In genomic region chr11:76260208-76261050, GRCm38 (mm10) we compare ENCODE assay signal across 13 mouse cellular contexts. TPM values are rescaled to one million over a fixed set of nuclear protein-coding genes. Genes with fewer than 3 reads are reported as not detected.
DNase-seq lines count a peak whose midpoint lies in the region; ATAC-seq lines count a peak whose summit lies in the region.
"Had no signal": no experiment of that assay in that cellular context is flagged by ENCODE, and none has a peak within 500 bp of the region (broad histone marks: within the 10 kb centered on the region; RNA-seq: fewer than 3 reads in every experiment).

No protein-coding gene starts in this region.

- no peak overlapping the region for H3K4me3 ChIP-seq in forebrain, embryonic 10.5 days
- no peak overlapping the region for H3K4me3 ChIP-seq in forebrain, embryonic 16.5 days (replicated peaks; ENCODE audit: low read length)
- H3K4me3 ChIP-seq in embryonic facial prominence, embryonic 11.5 days (ENCODE audit: low read depth, low read length): no peak overlapping the region
- no peak overlapping the region for H3K4me3 ChIP-seq in hindbrain, embryonic 12.5 days
- H3K4me3 ChIP-seq: kidney, embryonic 15.5 days had no signal

- H3K9me3 ChIP-seq in forebrain, embryonic 10.5 days: no peaks in the 10 kb centered on the region
- H3K9me3 ChIP-seq in forebrain, embryonic 16.5 days (ENCODE audit: control insufficient read depth, low read length): no peaks in the 10 kb centered on the region
- no peaks in the 10 kb centered on the region for H3K9me3 ChIP-seq in embryonic facial prominence, embryonic 11.5 days (replicated peaks; ENCODE audit: control insufficient read depth, low read length)
- no peaks in the 10 kb centered on the region for H3K9me3 ChIP-seq in hindbrain, embryonic 12.5 days (replicated peaks)
- H3K9me3 ChIP-seq: kidney, embryonic 15.5 days had no signal

- no peak overlapping the region for H3K4me2 ChIP-seq in forebrain, embryonic 16.5 days (ENCODE audit: low read length)
- no peak overlapping the region for H3K4me2 ChIP-seq in embryonic facial prominence, embryonic 11.5 days (ENCODE audit: low read depth, low read length)
- no peak overlapping the region for H3K4me2 ChIP-seq in hindbrain, embryonic 12.5 days (replicated peaks)
- H3K4me2 ChIP-seq: kidney, embryonic 15.5 days had no signal

- H3K4me1 ChIP-seq in forebrain, embryonic 10.5 days: peaks cover 88% of the 10 kb centered on the region
- peaks cover 24% of the 10 kb centered on the region for H3K4me1 ChIP-seq in forebrain, embryonic 16.5 days (replicated peaks; ENCODE audit: control insufficient read depth, insufficient read depth, low read length)
- peaks cover 18% of the 10 kb centered on the region for H3K4me1 ChIP-seq in embryonic facial prominence, embryonic 11.5 days (ENCODE audit: control insufficient read depth, insufficient read depth, low read length)
- H3K4me1 ChIP-seq in hindbrain, embryonic 12.5 days: peaks cover 52% of the 10 kb centered on the region

- WGBS in forebrain, embryonic 10.5 days: 43% methylated on average over 10 of the region's 10 CpGs
- 35% methylated on average over 10 of the region's 10 CpGs for WGBS in forebrain, embryonic 16.5 days
- 61% methylated on average over 10 of the region's 10 CpGs for WGBS in embryonic facial prominence, embryonic 11.5 days
- WGBS in hindbrain, embryonic 12.5 days: 52% methylated on average over 10 of the region's 10 CpGs

- peaks cover 83% of the 10 kb centered on the region for H3K36me3 ChIP-seq in forebrain, embryonic 10.5 days (replicated peaks)
- H3K36me3 ChIP-seq in forebrain, embryonic 16.5 days (ENCODE audit: control insufficient read depth, insufficient read depth): no peaks in the 10 kb centered on the region
- H3K36me3 ChIP-seq in embryonic facial prominence, embryonic 11.5 days (replicated peaks; ENCODE audit: control insufficient read depth, insufficient read depth, low read depth, low read length): no peaks in the 10 kb centered on the region
- H3K36me3 ChIP-seq in hindbrain, embryonic 12.5 days: 0 out of 2 replicates have a peak, but pooled peaks cover 7% of the 10 kb centered on the region

- peaks cover 7% of the 10 kb centered on the region; the same call in 1 of the 2 replicates for H3K27me3 ChIP-seq in forebrain, embryonic 10.5 days (ENCODE audit: poor library complexity, severe bottlenecking)
- no peaks in the 10 kb centered on the region for H3K27me3 ChIP-seq in forebrain, embryonic 16.5 days (replicated peaks; ENCODE audit: control insufficient read depth, insufficient read depth, low read length)
- no peaks in the 10 kb centered on the region for H3K27me3 ChIP-seq in embryonic facial prominence, embryonic 11.5 days (ENCODE audit: control insufficient read depth, insufficient read depth, low read length)
- H3K27me3 ChIP-seq in hindbrain, embryonic 12.5 days: no peaks in the 10 kb centered on the region
- H3K27me3 ChIP-seq: kidney, embryonic 15.5 days had no signal

- no peak for DNase-seq in forebrain, embryonic 10.5 days (ENCODE audit: extremely low spot score, low spot score)
- no peak for DNase-seq in embryonic facial prominence, embryonic 11.5 days (ENCODE audit: low spot score)
- no peak for DNase-seq in ovary, postnatal 10 days (ENCODE audit: low spot score)
- DNase-seq in adrenal gland, adult 2 months: no peak
- no peak for DNase-seq in liver
- DNase-seq: layer of hippocampus, adult 9-11 months; spleen, adult 18-20 months had no signal

- H3K27ac ChIP-seq in forebrain, embryonic 10.5 days: peak overlapping the region; percentile 82
- no peak overlapping the region for H3K27ac ChIP-seq in forebrain, embryonic 16.5 days (ENCODE audit: low read length)
- H3K27ac ChIP-seq in embryonic facial prominence, embryonic 11.5 days (replicated peaks; ENCODE audit: low read depth, low read length): no peak overlapping the region
- peak overlapping the region; percentile 41; the same call in 1 of the 2 replicates for H3K27ac ChIP-seq in hindbrain, embryonic 12.5 days
- H3K27ac ChIP-seq: kidney, embryonic 15.5 days had no signal

- no peak overlapping the region for H3K9ac ChIP-seq in forebrain, embryonic 16.5 days (replicated peaks; ENCODE audit: low read depth, low read length)
- peak overlapping the region; percentile 22; the same call in 1 of the 2 replicates for H3K9ac ChIP-seq in embryonic facial prominence, embryonic 11.5 days (replicated peaks; ENCODE audit: low read length)
- H3K9ac ChIP-seq in hindbrain, embryonic 12.5 days: peak overlapping the region; percentile 13; the same call in 1 of the 2 replicates
- H3K9ac ChIP-seq: kidney, embryonic 15.5 days had no signal

- ATAC-seq in forebrain, embryonic 16.5 days: no peak
- no peak for ATAC-seq in embryonic facial prominence, embryonic 11.5 days (replicated peaks; ENCODE audit: insufficient number of reproducible peaks, low FRiP score, low TSS enrichment, low read depth)
- ATAC-seq in hindbrain, embryonic 12.5 days (ENCODE audit: low FRiP score): no peak
- 0 out of 2 replicates have a peak, but pooled peaks have one; percentile 10 for ATAC-seq in monocyte, adult 5-6 weeks (replicated peaks; ENCODE audit: insufficient number of reproducible peaks, low FRiP score, low TSS enrichment, poor library complexity, severe bottlenecking)

RNA-seq across cellular contexts. Expression of gene Glod4, which starts 16.9 kb away (rescaled TPM):
- polyA plus RNA-seq in forebrain, embryonic 10.5 days (2016; fragmentation: Nextera tagmentation; extraction: Ambion mirVana): 129 and 134 TPM in 2 replicates
- 127 and 129 TPM in 2 replicates for polyA plus RNA-seq in forebrain, embryonic 16.5 days (2015; fragmentation: Nextera tagmentation; extraction: Ambion mirVana)
- 152 and 158 TPM in 2 replicates for polyA plus RNA-seq in embryonic facial prominence, embryonic 11.5 days (2014; fragmentation: Nextera tagmentation; extraction: Ambion mirVana)
- 109 and 118 TPM in 2 replicates for polyA plus RNA-seq in hindbrain, embryonic 12.5 days (2016; fragmentation: Nextera tagmentation; extraction: Ambion mirVana)
- 66.2 to 85.9 TPM (median 77.0 TPM) in 3 replicates for total RNA-seq in monocyte, adult 5-6 weeks (2017)
- 10 to 100 TPM; 76.3 to 86.1 TPM for total RNA-seq in adrenal gland, adult 2 months (2021)
- 1.7 TPM in 2 replicates for polyA plus RNA-seq in adrenal gland, adult 2 months (2012; rRNA removed)

RNA-seq across cellular contexts. Expression of gene Mrm3, which starts 16.9 kb away (rescaled TPM):
- polyA plus RNA-seq in forebrain, embryonic 10.5 days (2016; fragmentation: Nextera tagmentation; extraction: Ambion mirVana): 26.3 and 28.1 TPM in 2 replicates
- 21.8 and 24.6 TPM in 2 replicates for polyA plus RNA-seq in forebrain, embryonic 16.5 days (2015; fragmentation: Nextera tagmentation; extraction: Ambion mirVana)
- 22.4 and 25.1 TPM in 2 replicates for polyA plus RNA-seq in embryonic facial prominence, embryonic 11.5 days (2014; fragmentation: Nextera tagmentation; extraction: Ambion mirVana)
- polyA plus RNA-seq in hindbrain, embryonic 12.5 days (2016; fragmentation: Nextera tagmentation; extraction: Ambion mirVana): 15.4 and 18.0 TPM in 2 replicates
- 3.2 to 9.7 TPM (median 5.5 TPM) in 3 replicates for total RNA-seq in monocyte, adult 5-6 weeks (2017)
- total RNA-seq in adrenal gland, adult 2 months (2021): 10 to 100 TPM; 18.1 to 21.3 TPM
- 10.4 and 13.0 TPM in 2 replicates for polyA plus RNA-seq in adrenal gland, adult 2 months (2012; rRNA removed)

RNA-seq across cellular contexts. Expression of gene Gemin4, which starts 43.0 kb away (rescaled TPM):
- 65.6 and 68.5 TPM in 2 replicates for polyA plus RNA-seq in forebrain, embryonic 10.5 days (2016; fragmentation: Nextera tagmentation; extraction: Ambion mirVana)
- 17.7 and 20.5 TPM in 2 replicates for polyA plus RNA-seq in forebrain, embryonic 16.5 days (2015; fragmentation: Nextera tagmentation; extraction: Ambion mirVana)
- 54.7 and 55.6 TPM in 2 replicates for polyA plus RNA-seq in embryonic facial prominence, embryonic 11.5 days (2014; fragmentation: Nextera tagmentation; extraction: Ambion mirVana)
- polyA plus RNA-seq in hindbrain, embryonic 12.5 days (2016; fragmentation: Nextera tagmentation; extraction: Ambion mirVana): 27.5 and 28.7 TPM in 2 replicates
- total RNA-seq in monocyte, adult 5-6 weeks (2017): 2.3 to 4.5 TPM in 2 of 3 replicates, not detected in the other
- 1 to 10 TPM; 5.4 to 9.1 TPM for total RNA-seq in adrenal gland, adult 2 months (2021)
- polyA plus RNA-seq in adrenal gland, adult 2 months (2012; rRNA removed): 4.5 and 5.9 TPM in 2 replicates

RNA-seq across cellular contexts. Expression of gene Dbil5, which starts 43.0 kb away (rescaled TPM):
- polyA plus RNA-seq in forebrain, embryonic 10.5 days (2016; fragmentation: Nextera tagmentation; extraction: Ambion mirVana): 0.53 TPM in 1 of 2 replicates, not detected in the other
- 0.77 TPM in 1 of 2 replicates, not detected in the other for polyA plus RNA-seq in forebrain, embryonic 16.5 days (2015; fragmentation: Nextera tagmentation; extraction: Ambion mirVana)
- 0.39 and 1.2 TPM in 2 replicates for polyA plus RNA-seq in embryonic facial prominence, embryonic 11.5 days (2014; fragmentation: Nextera tagmentation; extraction: Ambion mirVana)
- 0.54 TPM in 1 of 2 replicates, not detected in the other for polyA plus RNA-seq in hindbrain, embryonic 12.5 days (2016; fragmentation: Nextera tagmentation; extraction: Ambion mirVana)
- total RNA-seq in monocyte, adult 5-6 weeks (2017): 0.97 TPM in 1 of 3 replicates, not detected in the others
- total RNA-seq in adrenal gland, adult 2 months (2021): under 1 TPM; 0.72 to 0.73 TPM
- polyA plus RNA-seq in adrenal gland, adult 2 months (2012; rRNA removed): 0.97 TPM in 1 of 2 replicates, not detected in the other
- total RNA-seq: heart, postnatal 25 days; megakaryocyte, adult 5-6 weeks had no signal

Comparison
In these comparisons a context has a peak if more than half of its experiments do, and no peak if none do; other contexts are left out.
1. H3K27ac ChIP-seq: peak in forebrain, embryonic 10.5 days (single experiment) and hindbrain, embryonic 12.5 days (single experiment); none in forebrain, embryonic 16.5 days (single experiment) and embryonic facial prominence, embryonic 11.5 days (single experiment).
2. RNA of gene Glod4, which starts 16.9 kb away (polyA plus RNA-seq): 152 to 158 TPM in embryonic facial prominence, embryonic 11.5 days, 129 to 134 TPM in forebrain, embryonic 10.5 days, 127 to 129 TPM in forebrain, embryonic 16.5 days and 109 to 118 TPM in hindbrain, embryonic 12.5 days; 1.7 TPM in adrenal gland, adult 2 months; every median in the first group is over 10 times any median in the second.